Mouse (Mus musculus) neural tube, embryonic 15.5 days (tissue): ENCODE data around the gene Cep41. TPM values are rescaled to one million over a fixed set of nuclear protein-coding genes. Genes with fewer than 3 reads are reported as not detected.

ENCODE experiments used
- ATAC-seq: fragments of 200-750 bp; cut with Nextera tagmentation; 2 replicates; pipeline ENCODE4 v1.8.0; 2017; ENCODE audit warnings: mild to moderate bottlenecking, moderate TSS enrichment, moderate library complexity; ENCODE audit not compliant: low FRiP score
- H3K27ac ChIP-seq: fragments of 300-500 bp; sonication (generic); replicated peaks from 2 replicates; pipeline ENCODE4 v1.5.1; 2015; ENCODE audit warnings: mild to moderate bottlenecking, inconsistent platforms
- H3K27me3 ChIP-seq: fragments of 300-500 bp; sonication (generic); replicated peaks from 2 replicates; pipeline ENCODE4 v1.6.1; 2015; ENCODE audit warnings: inconsistent platforms
- H3K36me3 ChIP-seq: fragments of 300-500 bp; sonication (generic); 2 replicates; pipeline ENCODE4 v1.6.1; 2015; ENCODE audit warnings: inconsistent platforms
- H3K4me1 ChIP-seq: fragments of 300-500 bp; sonication (generic); 2 replicates; pipeline ENCODE4 v1.6.1; 2015; ENCODE audit warnings: inconsistent platforms
- H3K4me2 ChIP-seq: fragments of 300-500 bp; sonication (generic); 2 replicates; pipeline ENCODE4 v1.6.1; 2015; ENCODE audit warnings: inconsistent platforms, mild to moderate bottlenecking, moderate library complexity
- H3K4me3 ChIP-seq: fragments of 300-500 bp; sonication (generic); replicated peaks from 2 replicates; pipeline ENCODE4 v1.5.1; 2015; ENCODE audit warnings: mild to moderate bottlenecking, inconsistent platforms
- H3K9ac ChIP-seq: fragments of 300-500 bp; sonication (generic); replicated peaks from 2 replicates; pipeline ENCODE4 v1.6.1; 2015; ENCODE audit warnings: mild to moderate bottlenecking, inconsistent platforms
- H3K9me3 ChIP-seq: fragments of 300-500 bp; sonication (generic); replicated peaks from 2 replicates; pipeline ENCODE4 v1.6.1; 2016; ENCODE audit warnings: inconsistent platforms
- WGBS: fragments of 180-500 bp; shearing (Covaris S2); methylation state at CpG from one replicate; pipeline ENCODE4 v1.1.7; 2015; ENCODE audit warnings: mixed read lengths; 5-methylcytosine and 5-hydroxymethylcytosine counted together
- polyA plus RNA-seq: library from polyadenylated mRNA; unstranded; fragments of >200 nt; fragmentation: Nextera tagmentation; extraction: Ambion mirVana; gene quantifications from 2 replicates; pipeline ENCODE4 v1.2.1, GENCODE M21; 2015

Gene Cep41
- polyA plus RNA-seq, 1 experiment from 2014 or later = 11.6 TPM

GRCm38 (mm10) chr6:30643694-30644460 lies 49.7 kb downstream of the Cep41 start:
- H3K4me3 ChIP-seq = no peak overlapping the region
- no peak overlapping the region for H3K4me2 ChIP-seq
- no peak for ATAC-seq
- H3K36me3 ChIP-seq = no peaks in the 10 kb centered on the region
- 77% methylated on average over 12 of the region's 12 CpGs for WGBS
- no peak overlapping the region; the same call in 1 of the 2 replicates for H3K27ac ChIP-seq
- no peaks in the 10 kb centered on the region for H3K9me3 ChIP-seq
- H3K27me3 ChIP-seq = no peaks in the 10 kb centered on the region
- H3K4me1 ChIP-seq = peaks cover 5% of the 10 kb centered on the region; the same call in 1 of the 2 replicates
- no peak overlapping the region for H3K9ac ChIP-seq

GRCm38 (mm10) chr6:30638674-30639268 lies 54.8 kb downstream of the Cep41 start, which contains the start of gene Cpa1:
Gene Cpa1, plus strand, starts transcription at chr6:30639218.
- no peak within 1 kb of the TSS for H3K4me3 ChIP-seq
- no peak within 1 kb of the TSS for H3K27ac ChIP-seq
- H3K27me3 ChIP-seq = no peaks in the 10 kb centered on the region
- ATAC-seq = no peak
- 0 out of 2 replicates have a peak, but pooled peaks cover 4% of the 10 kb centered on the region for H3K4me1 ChIP-seq
- H3K4me2 ChIP-seq = no peak within 1 kb of the TSS
- no peaks in the 10 kb centered on the region for H3K36me3 ChIP-seq
- H3K9ac ChIP-seq = no peak within 1 kb of the TSS
- H3K9me3 ChIP-seq = no peaks in the 10 kb centered on the region
- WGBS = 89% methylated on average over 5 of the region's 5 CpGs

GRCm38 (mm10) chr6:30636186-30636842 lies 57.2 kb downstream of the Cep41 start:
- ATAC-seq = no peak
- H3K36me3 ChIP-seq = no peaks in the 10 kb centered on the region
- peak overlapping the region; percentile 56 for H3K27ac ChIP-seq
- H3K27me3 ChIP-seq = no peaks in the 10 kb centered on the region
- no peak overlapping the region for H3K4me2 ChIP-seq
- no peak overlapping the region for H3K4me3 ChIP-seq
- no peaks in the 10 kb centered on the region for H3K9me3 ChIP-seq
- H3K9ac ChIP-seq = no peak overlapping the region
- 0 out of 2 replicates have a peak, but pooled peaks cover 4% of the 10 kb centered on the region for H3K4me1 ChIP-seq
- 27% methylated on average over 4 of the region's 4 CpGs for WGBS

GRCm38 (mm10) chr6:30635361-30635862 lies 58.1 kb downstream of the Cep41 start:
- Histone ChIP-seq H3K4me2 (no peak overlapping the region), H3K27ac (no peak overlapping the region; the same call in 1 of the 2 replicates), H3K4me1 (0 out of 2 replicates have a peak, but pooled peaks cover 4% of the 10 kb centered on the region), H3K27me3 (no peaks in the 10 kb centered on the region), H3K36me3 (no peaks in the 10 kb centered on the region), H3K4me3 (no peak overlapping the region), H3K9me3 (no peaks in the 10 kb centered on the region), H3K9ac (no peak overlapping the region)
- no peak for ATAC-seq
- 56% methylated on average over 8 of the region's 8 CpGs for WGBS

- Histone ChIP-seq H3K4me3 (no peak overlapping the region), H3K27ac (no peak overlapping the region), H3K4me1 (peaks cover 6% of the 10 kb centered on the region; the same call in 1 of the 2 replicates), H3K9me3 (no peaks in the 10 kb centered on the region), H3K27me3 (no peaks in the 10 kb centered on the region), H3K9ac (no peak overlapping the region), H3K36me3 (no peaks in the 10 kb centered on the region), H3K4me2 (no peak overlapping the region)
- WGBS = 97% methylated on average over 1 of the region's 1 CpGs
- ATAC-seq = no peak
Observed at GRCm38 (mm10) chr6:30629989-30630388, 63.6 kb downstream of the Cep41 start.

- Histone ChIP-seq H3K27ac (peak overlapping the region; percentile 65), H3K9ac (no peak overlapping the region), H3K4me3 (no peak overlapping the region), H3K4me2 (no peak overlapping the region), H3K27me3 (no peaks in the 10 kb centered on the region), H3K4me1 (peaks cover 6% of the 10 kb centered on the region; the same call in 1 of the 2 replicates), H3K9me3 (no peaks in the 10 kb centered on the region), H3K36me3 (no peaks in the 10 kb centered on the region)
- ATAC-seq = peak; percentile 46; the same call in 1 of the 2 replicates
- 29% methylated on average over 6 of the region's 6 CpGs for WGBS
Observed at GRCm38 (mm10) chr6:30628152-30628551, 65.4 kb downstream of the Cep41 start.

GRCm38 (mm10) chr6:30624763-30625162 lies 68.8 kb downstream of the Cep41 start:
- Histone ChIP-seq H3K4me2 (no peak overlapping the region), H3K36me3 (no peaks in the 10 kb centered on the region), H3K27ac (no peak overlapping the region), H3K27me3 (no peaks in the 10 kb centered on the region), H3K9ac (no peak overlapping the region), H3K4me1 (peaks cover 6% of the 10 kb centered on the region; the same call in 1 of the 2 replicates), H3K9me3 (no peaks in the 10 kb centered on the region), H3K4me3 (no peak overlapping the region)
- no peak for ATAC-seq
- WGBS = 94% methylated on average over 9 of the region's 9 CpGs

- WGBS = 87% methylated on average over 4 of the region's 4 CpGs
- H3K4me2 ChIP-seq = no peak overlapping the region
- no peak overlapping the region for H3K9ac ChIP-seq
- no peaks in the 10 kb centered on the region for H3K36me3 ChIP-seq
- no peak for ATAC-seq
- no peaks in the 10 kb centered on the region for H3K9me3 ChIP-seq
- H3K27me3 ChIP-seq = no peaks in the 10 kb centered on the region
- H3K27ac ChIP-seq = no peak overlapping the region
- no peak overlapping the region for H3K4me3 ChIP-seq
- H3K4me1 ChIP-seq = peaks cover 21% of the 10 kb centered on the region
Observed at GRCm38 (mm10) chr6:30621986-30622389, 71.6 kb downstream of the Cep41 start.

- Histone ChIP-seq H3K4me2 (no peak overlapping the region), H3K4me3 (no peak overlapping the region), H3K36me3 (no peaks in the 10 kb centered on the region), H3K9me3 (no peaks in the 10 kb centered on the region), H3K27ac (no peak overlapping the region), H3K27me3 (no peaks in the 10 kb centered on the region), H3K4me1 (peaks cover 31% of the 10 kb centered on the region), H3K9ac (no peak overlapping the region)
- WGBS = 96% methylated on average over 6 of the region's 6 CpGs
- ATAC-seq = no peak
Observed at GRCm38 (mm10) chr6:30620994-30621393, 72.6 kb downstream of the Cep41 start.

GRCm38 (mm10) chr6:30620591-30620990 lies 73.0 kb downstream of the Cep41 start:
- Histone ChIP-seq H3K27ac (no peak overlapping the region), H3K36me3 (no peaks in the 10 kb centered on the region), H3K9me3 (no peaks in the 10 kb centered on the region), H3K4me1 (peaks cover 35% of the 10 kb centered on the region), H3K9ac (no peak overlapping the region), H3K27me3 (no peaks in the 10 kb centered on the region), H3K4me3 (no peak overlapping the region), H3K4me2 (no peak overlapping the region)
- 82% methylated on average over 4 of the region's 4 CpGs for WGBS
- no peak for ATAC-seq

- Histone ChIP-seq H3K9ac (no peak overlapping the region), H3K4me2 (no peak overlapping the region), H3K4me3 (no peak overlapping the region), H3K4me1 (peaks cover 39% of the 10 kb centered on the region), H3K27me3 (no peaks in the 10 kb centered on the region), H3K9me3 (no peaks in the 10 kb centered on the region), H3K27ac (no peak overlapping the region), H3K36me3 (no peaks in the 10 kb centered on the region)
- no peak for ATAC-seq
- WGBS = 62% methylated on average over 5 of the region's 5 CpGs
Observed at GRCm38 (mm10) chr6:30619606-30620005, 73.9 kb downstream of the Cep41 start.
